Mouse (Mus musculus) frontal cortex, adult 2 months (tissue): ENCODE results near the gene Gm3417. TPM values are rescaled to one million over a fixed set of nuclear protein-coding genes. Genes with fewer than 3 reads are reported as not detected.
"Not testable (repeated sequence)": the region's sequence is repeated elsewhere in the genome, so short reads cannot be mapped to it uniquely, and the experiment has no call there.

Experiments used
- DNase-seq, 2 experiments: peaks; one replicate each; pipeline ENCODE4 v3.0.0; 2022; ENCODE audit warnings: low spot score in 1 of 2; ENCODE audit errors: extremely low spot score in 1 of 2
- polyA plus RNA-seq: library from polyadenylated mRNA; depleted of rRNA; stranded (reverse); fragments of >200 nt; gene quantifications from 2 replicates; pipeline ENCODE4 v1.2.3, GENCODE M21; 2012; rRNA removed

Gm3417 gene
- polyA plus RNA-seq, result not detected in 2 replicates

DNA sequence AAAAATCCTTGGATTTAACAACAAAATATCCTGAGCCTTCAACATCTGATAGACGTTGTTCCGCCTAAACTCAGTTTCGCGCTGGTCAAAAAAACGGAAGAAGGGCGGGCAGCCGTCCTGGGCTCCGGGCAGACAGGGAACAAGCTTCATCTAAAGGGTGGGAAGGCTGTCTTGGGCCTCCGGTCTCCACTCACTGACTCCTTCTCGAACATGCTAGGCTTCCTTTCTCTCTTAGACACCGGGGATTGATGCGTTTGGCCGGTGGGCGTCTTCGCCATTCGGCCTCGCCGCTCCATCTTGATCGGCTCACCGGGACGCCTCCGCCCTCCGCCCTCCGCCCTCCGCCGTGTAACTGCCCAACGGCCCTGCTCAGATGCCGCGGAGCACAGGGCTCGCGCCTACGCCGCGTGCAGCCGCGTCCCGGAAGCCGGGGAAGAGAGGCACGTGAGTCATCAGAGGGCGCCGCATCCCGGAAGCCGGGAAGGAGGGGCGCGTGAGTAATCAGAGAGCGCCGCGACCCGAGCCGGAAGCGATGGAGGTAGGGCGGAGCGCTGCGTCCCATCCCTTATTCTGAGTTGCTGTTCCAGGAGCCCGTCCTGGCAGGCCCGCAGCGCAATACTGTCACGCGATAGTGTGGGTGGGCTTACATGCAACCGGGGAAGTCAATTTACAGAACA, at the start of gene Gm3417, which contains the start of gene 9030025P20Rik:
Gene Gm3417, minus strand, starts transcription at position 429 of the 677 bp plus-strand sequence.
Gene 9030025P20Rik, plus strand, starts transcription at position 107 of the 677 bp plus-strand sequence.
- DNase-seq, result not testable (repeated sequence)

DNA sequence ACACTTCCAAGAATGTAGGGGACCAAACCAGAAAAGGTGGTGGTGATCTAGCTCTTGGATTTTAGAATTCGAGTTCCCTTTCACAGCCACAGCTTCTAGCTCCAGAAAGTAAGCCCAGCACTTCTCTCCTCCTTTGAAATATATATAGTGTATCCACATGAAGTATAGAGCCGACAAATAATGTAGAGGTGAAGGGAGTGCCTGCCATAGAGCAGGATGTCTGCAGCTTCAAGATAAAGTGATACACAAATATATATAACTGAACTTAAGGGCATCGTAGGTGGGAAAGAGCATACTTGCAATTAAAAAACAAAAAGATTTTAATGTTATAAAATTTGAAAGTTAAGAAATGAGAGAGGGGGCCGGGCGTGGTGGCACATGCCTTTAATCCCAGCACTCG, 46.9 kb upstream of the Gm3417 start:
- DNase-seq, result not testable (repeated sequence)

DNA sequence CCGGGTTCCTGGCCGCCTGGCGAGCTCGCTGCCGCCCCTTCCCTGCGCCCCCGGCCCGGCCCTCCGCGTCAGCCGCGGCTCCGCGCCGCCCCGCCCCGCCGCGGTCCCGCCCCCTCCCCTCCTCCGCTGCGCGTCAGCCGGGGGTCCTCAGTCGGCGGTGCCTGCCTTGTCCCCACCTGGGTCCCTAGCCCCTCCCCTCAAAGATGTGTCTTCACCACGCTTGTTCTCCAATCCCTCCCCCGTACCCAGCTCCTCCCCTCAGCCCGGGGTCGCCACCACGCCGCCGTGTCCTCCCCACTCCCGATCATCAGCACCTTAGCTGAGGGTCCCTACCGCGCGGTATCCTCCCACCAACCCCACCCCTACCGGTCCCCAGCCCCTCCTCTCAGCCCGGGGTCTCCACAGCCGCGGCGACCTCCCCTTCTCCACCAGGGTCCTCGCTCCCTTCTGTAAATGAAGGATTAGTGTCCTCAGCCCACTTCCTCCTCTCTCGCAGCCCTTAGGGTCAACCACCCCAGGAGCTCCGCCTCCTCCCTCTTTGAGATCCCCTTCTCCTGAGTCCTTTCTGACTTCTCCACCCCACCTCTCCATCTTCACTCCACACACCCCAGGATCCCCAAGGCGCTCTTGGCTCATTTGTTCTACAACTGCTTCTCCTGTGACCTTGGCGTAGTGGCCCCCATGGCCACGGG, 46.1 kb upstream of the Gm3417 start:
- not testable (repeated sequence) for DNase-seq

DNA sequence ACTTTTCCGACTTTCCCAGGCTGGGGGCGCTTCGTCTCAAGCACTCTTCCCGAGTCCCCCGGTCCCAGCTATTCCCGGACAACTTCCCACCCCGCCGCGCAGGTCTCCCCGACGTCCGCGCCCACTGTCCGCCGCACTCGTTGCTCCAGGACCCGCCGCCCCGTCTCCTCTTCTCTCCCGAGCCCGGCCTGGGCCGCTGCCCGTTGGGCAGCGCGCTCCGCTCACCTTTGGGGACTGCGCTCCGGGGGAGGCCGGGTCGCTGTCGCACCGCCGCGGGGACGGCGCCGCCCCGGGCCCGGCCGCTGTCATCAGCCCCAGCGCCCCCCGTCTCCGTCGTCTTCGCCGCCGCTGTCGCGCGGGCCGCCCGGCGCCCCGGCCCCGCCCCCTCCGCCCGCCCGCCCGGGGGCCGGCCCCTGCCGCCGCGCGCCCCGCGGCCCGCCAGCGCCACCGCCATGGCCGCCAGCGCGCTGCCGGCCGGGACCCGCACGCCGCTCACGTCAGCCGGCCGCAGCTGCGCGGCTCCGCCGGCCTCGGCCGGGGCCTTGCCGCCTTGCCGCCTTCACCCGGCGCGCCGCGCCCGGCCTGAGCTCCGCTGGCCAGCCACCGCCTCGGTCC, 45.4 kb upstream of the Gm3417 start:
- not testable (repeated sequence) for DNase-seq

DNA sequence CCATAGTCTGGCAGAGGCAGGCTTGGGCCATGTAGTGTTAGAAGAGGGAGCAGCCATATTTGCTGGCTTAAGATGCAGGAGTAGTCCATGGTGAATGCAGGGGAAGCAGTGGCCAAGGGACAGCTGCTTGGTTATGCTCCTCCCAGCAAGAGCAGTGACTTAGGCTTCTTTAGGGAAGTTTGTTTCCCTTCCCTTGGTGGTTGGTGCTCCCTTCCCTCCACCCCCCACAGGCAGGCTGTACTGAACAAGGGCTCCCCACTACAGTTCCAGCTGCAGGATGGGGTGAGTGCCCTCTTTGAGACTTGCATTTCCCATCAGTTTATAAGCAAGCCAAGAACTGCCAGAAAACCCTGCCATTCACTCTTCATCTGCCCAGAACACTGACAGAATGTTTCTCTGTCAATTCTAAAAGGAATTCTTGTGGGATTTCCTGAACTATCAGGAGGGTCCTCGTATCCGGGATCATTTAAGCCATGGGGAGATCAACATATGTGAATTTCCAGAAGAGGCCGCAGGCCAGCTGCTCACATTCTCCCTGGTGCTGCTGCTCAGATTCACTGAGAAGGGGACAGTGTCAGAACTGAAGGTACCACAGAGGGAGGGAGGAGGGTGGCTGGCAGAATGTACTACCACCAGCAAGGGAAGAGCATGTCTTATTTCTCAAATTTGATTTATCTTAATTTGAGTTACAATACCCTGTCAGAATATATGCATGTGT, 43.1 kb upstream of the Gm3417 start:
- DNase-seq, result peak; percentile 5 to 18

DNA sequence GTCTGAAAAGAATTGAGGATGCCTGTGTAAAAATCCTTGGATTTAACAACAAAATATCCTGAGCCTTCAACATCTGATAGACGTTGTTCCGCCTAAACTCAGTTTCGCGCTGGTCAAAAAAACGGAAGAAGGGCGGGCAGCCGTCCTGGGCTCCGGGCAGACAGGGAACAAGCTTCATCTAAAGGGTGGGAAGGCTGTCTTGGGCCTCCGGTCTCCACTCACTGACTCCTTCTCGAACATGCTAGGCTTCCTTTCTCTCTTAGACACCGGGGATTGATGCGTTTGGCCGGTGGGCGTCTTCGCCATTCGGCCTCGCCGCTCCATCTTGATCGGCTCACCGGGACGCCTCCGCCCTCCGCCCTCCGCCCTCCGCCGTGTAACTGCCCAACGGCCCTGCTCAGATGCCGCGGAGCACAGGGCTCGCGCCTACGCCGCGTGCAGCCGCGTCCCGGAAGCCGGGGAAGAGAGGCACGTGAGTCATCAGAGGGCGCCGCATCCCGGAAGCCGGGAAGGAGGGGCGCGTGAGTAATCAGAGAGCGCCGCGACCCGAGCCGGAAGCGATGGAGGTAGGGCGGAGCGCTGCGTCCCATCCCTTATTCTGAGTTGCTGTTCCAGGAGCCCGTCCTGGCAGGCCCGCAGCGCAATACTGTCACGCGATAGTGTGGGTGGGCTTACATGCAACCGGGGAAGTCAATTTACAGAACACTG, 31.3 kb upstream of the Gm3417 start, which contains the start of gene Gm3435:
Gene Gm3435, plus strand, starts transcription at position 471 of the 708 bp plus-strand sequence.
- DNase-seq, result not testable (repeated sequence)

DNA sequence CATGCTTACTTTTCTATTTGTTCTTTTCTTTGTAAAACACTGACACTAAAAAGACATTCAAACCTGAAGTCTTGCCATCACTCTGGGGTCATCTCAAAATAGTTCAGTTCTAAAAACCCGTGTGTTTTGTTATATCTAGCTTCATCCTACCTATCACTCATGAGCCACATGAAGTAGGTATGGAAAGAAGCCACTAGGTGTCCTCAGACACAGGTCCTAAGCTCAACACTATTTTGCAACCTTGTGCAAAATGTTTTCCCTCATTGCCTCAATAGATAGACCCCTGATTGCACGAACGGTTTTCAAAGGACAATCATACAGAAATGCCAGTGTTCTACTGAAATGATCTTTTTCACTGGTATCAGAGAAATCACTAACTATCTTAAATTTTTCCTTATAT, 30.5 kb upstream of the Gm3417 start:
- not testable (repeated sequence) for DNase-seq

DNA sequence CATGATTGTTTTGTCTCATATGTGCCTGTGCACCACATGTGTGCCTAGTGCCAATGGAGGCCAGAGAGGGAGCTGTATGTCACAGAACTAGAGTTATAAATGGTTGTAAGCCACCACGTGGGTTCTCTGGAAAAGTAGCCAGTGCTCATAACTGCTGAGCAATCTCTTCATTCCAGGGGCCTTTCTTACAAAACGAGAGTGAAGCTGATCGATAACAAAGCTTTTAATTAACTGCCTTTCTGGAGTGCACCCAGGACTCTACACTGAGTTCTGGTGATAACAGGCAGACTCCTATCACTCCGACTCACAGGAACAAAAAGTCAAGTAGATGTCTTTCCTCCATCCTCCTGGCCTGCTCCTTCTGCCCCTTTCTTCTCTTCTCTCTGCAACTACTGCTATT, 21.5 kb upstream of the Gm3417 start:
- not testable (repeated sequence) for DNase-seq

DNA sequence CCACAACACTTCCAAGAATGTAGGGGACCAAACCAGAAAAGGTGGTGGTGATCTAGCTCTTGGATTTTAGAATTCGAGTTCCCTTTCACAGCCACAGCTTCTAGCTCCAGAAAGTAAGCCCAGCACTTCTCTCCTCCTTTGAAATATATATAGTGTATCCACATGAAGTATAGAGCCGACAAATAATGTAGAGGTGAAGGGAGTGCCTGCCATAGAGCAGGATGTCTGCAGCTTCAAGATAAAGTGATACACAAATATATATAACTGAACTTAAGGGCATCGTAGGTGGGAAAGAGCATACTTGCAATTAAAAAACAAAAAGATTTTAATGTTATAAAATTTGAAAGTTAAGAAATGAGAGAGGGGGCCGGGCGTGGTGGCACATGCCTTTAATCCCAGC, 15.6 kb upstream of the Gm3417 start:
- not testable (repeated sequence) for DNase-seq

DNA sequence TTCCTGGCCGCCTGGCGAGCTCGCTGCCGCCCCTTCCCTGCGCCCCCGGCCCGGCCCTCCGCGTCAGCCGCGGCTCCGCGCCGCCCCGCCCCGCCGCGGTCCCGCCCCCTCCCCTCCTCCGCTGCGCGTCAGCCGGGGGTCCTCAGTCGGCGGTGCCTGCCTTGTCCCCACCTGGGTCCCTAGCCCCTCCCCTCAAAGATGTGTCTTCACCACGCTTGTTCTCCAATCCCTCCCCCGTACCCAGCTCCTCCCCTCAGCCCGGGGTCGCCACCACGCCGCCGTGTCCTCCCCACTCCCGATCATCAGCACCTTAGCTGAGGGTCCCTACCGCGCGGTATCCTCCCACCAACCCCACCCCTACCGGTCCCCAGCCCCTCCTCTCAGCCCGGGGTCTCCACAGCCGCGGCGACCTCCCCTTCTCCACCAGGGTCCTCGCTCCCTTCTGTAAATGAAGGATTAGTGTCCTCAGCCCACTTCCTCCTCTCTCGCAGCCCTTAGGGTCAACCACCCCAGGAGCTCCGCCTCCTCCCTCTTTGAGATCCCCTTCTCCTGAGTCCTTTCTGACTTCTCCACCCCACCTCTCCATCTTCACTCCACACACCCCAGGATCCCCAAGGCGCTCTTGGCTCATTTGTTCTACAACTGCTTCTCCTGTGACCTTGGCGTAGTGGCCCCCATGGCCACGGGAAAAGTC, 14.7 kb upstream of the Gm3417 start:
- DNase-seq, result not testable (repeated sequence)

DNA sequence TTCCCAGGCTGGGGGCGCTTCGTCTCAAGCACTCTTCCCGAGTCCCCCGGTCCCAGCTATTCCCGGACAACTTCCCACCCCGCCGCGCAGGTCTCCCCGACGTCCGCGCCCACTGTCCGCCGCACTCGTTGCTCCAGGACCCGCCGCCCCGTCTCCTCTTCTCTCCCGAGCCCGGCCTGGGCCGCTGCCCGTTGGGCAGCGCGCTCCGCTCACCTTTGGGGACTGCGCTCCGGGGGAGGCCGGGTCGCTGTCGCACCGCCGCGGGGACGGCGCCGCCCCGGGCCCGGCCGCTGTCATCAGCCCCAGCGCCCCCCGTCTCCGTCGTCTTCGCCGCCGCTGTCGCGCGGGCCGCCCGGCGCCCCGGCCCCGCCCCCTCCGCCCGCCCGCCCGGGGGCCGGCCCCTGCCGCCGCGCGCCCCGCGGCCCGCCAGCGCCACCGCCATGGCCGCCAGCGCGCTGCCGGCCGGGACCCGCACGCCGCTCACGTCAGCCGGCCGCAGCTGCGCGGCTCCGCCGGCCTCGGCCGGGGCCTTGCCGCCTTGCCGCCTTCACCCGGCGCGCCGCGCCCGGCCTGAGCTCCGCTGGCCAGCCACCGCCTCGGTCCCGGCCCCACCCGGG, 14.0 kb upstream of the Gm3417 start:
- DNase-seq, result not testable (repeated sequence)

DNA sequence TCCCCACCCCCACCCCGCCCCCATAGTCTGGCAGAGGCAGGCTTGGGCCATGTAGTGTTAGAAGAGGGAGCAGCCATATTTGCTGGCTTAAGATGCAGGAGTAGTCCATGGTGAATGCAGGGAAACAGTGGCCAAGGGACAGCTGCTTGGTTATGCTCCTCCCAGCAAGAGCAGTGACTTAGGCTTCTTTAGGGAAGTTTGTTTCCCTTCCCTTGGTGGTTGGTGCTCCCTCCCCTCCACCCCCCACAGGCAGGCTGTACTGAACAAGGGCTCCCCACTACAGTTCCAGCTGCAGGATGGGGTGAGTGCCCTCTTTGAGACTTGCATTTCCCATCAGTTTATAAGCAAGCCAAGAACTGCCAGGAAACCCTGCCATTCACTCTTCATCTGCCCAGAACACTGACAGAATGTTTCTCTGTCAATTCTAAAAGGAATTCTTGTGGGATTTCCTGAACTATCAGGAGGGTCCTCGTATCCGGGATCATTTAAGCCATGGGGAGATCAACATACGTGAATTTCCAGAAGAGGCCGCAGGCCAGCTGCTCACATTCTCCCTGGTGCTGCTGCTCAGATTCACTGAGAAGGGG, 11.6 kb upstream of the Gm3417 start:
- DNase-seq, result not testable (repeated sequence)

DNA sequence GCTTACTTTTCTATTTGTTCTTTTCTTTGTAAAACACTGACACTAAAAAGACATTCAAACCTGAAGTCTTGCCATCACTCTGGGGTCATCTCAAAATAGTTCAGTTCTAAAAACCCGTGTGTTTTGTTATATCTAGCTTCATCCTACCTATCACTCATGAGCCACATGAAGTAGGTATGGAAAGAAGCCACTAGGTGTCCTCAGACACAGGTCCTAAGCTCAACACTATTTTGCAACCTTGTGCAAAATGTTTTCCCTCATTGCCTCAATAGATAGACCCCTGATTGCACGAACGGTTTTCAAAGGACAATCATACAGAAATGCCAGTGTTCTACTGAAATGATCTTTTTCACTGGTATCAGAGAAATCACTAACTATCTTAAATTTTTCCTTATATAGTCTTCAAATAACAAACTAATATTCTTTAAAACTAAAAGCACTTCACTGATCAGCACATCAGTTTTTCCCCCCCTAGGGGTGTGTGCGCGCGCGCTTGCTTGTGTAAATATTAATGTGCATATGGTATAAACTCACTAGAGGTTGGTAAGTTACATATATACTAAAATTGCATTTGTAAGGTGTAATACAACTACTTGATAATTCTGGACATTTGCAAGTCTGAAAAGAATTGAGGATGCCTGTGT, 750 bp downstream of the Gm3417 start:
- not testable (repeated sequence) for DNase-seq

DNA sequence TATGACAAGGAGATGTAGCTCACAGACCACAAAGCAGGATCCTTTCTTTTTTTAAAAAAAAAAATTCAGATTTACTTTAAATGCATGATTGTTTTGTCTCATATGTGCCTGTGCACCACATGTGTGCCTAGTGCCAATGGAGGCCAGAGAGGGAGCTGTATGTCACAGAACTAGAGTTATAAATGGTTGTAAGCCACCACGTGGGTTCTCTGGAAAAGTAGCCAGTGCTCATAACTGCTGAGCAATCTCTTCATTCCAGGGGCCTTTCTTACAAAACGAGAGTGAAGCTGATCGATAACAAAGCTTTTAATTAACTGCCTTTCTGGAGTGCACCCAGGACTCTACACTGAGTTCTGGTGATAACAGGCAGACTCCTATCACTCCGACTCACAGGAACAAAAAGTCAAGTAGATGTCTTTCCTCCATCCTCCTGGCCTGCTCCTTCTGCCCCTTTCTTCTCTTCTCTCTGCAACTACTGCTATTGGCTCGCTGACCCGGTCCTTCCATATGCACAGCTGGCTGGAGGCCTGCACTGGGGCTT, 10.1 kb downstream of the Gm3417 start:
- DNase-seq, result not testable (repeated sequence)

DNA sequence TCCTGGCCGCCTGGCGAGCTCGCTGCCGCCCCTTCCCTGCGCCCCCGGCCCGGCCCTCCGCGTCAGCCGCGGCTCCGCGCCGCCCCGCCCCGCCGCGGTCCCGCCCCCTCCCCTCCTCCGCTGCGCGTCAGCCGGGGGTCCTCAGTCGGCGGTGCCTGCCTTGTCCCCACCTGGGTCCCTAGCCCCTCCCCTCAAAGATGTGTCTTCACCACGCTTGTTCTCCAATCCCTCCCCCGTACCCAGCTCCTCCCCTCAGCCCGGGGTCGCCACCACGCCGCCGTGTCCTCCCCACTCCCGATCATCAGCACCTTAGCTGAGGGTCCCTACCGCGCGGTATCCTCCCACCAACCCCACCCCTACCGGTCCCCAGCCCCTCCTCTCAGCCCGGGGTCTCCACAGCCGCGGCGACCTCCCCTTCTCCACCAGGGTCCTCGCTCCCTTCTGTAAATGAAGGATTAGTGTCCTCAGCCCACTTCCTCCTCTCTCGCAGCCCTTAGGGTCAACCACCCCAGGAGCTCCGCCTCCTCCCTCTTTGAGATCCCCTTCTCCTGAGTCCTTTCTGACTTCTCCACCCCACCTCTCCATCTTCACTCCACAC, 16.9 kb downstream of the Gm3417 start:
- DNase-seq, result not testable (repeated sequence)

DNA sequence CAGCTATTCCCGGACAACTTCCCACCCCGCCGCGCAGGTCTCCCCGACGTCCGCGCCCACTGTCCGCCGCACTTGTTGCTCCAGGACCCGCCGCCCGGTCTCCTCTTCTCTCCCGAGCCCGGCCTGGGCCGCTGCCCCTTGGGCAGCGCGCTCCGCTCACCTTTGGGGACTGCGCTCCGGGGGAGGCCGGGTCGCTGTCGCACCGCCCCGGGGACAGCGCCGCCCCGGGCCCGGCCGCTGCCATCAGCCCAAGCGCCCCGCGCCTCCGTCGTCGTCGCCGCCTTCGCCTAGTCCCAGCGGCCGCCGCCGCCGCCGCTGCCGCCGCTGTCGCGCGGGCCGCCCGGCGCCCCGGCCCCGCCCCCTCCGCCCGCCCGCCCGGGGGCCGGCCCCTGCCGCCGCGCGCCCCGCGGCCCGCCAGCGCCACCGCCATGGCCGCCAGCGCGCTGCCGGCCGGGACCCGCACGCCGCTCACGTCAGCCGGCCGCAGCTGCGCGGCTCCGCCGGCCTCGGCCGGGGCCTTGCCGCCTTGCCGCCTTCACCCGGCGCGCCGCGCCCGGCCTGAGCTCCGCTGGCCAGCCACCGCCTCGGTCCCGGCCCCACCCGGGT, 17.5 kb downstream of the Gm3417 start, which contains the start of gene Phf10:
Gene Phf10, minus strand, starts transcription at position 323 of the 606 bp plus-strand sequence.
- DNase-seq, result not testable (repeated sequence)

DNA sequence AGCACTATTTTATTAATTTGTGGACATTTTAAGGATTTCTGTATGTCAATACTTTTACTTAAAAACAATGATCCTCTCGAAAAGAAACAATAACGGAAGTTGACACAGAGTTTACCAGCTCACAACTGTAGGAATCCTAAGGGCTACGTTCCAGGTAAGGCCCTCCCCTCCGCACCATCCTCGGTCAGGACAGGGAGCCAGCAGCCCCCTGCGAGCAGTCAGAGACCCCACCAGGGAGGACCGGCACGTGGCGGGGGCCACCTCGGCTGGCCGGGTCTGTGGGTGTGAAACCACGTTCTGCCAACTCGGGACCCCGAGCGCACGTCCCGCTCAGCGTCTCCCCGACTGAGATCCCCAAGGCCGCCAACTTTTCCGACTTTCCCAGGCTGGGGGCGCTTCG, 18.1 kb downstream of the Gm3417 start:
- DNase-seq, result no peak
